Mouse (Mus musculus): ENCODE data around the gene Rpl10-ps3. TPM values are rescaled to one million over a fixed set of nuclear protein-coding genes. Genes with fewer than 3 reads are reported as not detected.

Rpl10-ps3 gene
- polyA plus RNA-seq, 1 experiment from 2014 or later = 139 TPM

Other genes with a start within 250 kb of the Rpl10-ps3 start
- 0.39 and 0.62 TPM in 2 replicates for gene Plet1, start 149.6 kb upstream of the Rpl10-ps3 start, polyA plus RNA-seq (2014; fragmentation: Nextera tagmentation; extraction: Ambion mirVana)
- 112 and 126 TPM in 2 replicates for gene Pts, start 183.8 kb upstream of the Rpl10-ps3 start, polyA plus RNA-seq (2014; fragmentation: Nextera tagmentation; extraction: Ambion mirVana)
- gene Il18, start 209.9 kb upstream of the Rpl10-ps3 start, polyA plus RNA-seq (2014; fragmentation: Nextera tagmentation; extraction: Ambion mirVana) = 18.6 and 19.8 TPM in 2 replicates
- 0.11 and 0.24 TPM in 2 replicates for gene Bco2, start 210.2 kb upstream of the Rpl10-ps3 start, polyA plus RNA-seq (2014; fragmentation: Nextera tagmentation; extraction: Ambion mirVana)
- 0.24 TPM in 1 of 2 replicates, not detected in the other for gene Tex12, start 216.4 kb upstream of the Rpl10-ps3 start, polyA plus RNA-seq (2014; fragmentation: Nextera tagmentation; extraction: Ambion mirVana)

Data from neural tube, embryonic 14.5 days (tissue).